Mouse (Mus musculus) megakaryocyte-erythroid progenitor cell, adult 5-6 weeks (primary cell): ENCODE data around the gene Capn8. TPM values are rescaled to one million over a fixed set of nuclear protein-coding genes. Genes with fewer than 3 reads are reported as not detected.

Experiments
- ATAC-seq: replicated peaks from 2 replicates; pipeline ENCODE4 v1.8.0; 2016; ENCODE audit warnings: mild to moderate bottlenecking, inconsistent platforms; ENCODE audit not compliant: severe bottlenecking, poor library complexity, low FRiP score, low TSS enrichment
- total RNA-seq, 2 experiments: library from RNA; stranded (forward) in 1 of 2; stranded (reverse) in 1 of 2; fragments of 200-1000, 215-1000 nt in 1 of 2; fragments of >200 nt in 1 of 2; fragmentation: Nextera tagmentation in 1 of 2; gene quantifications; 2 replicates each; pipeline ENCODE4 v1.2.3; 2014 to 2017

Gene Capn8
- total RNA-seq (2014; fragmentation: Nextera tagmentation) (not detected in 2 replicates), total RNA-seq (2017) (not detected in 2 replicates)

DNA sequence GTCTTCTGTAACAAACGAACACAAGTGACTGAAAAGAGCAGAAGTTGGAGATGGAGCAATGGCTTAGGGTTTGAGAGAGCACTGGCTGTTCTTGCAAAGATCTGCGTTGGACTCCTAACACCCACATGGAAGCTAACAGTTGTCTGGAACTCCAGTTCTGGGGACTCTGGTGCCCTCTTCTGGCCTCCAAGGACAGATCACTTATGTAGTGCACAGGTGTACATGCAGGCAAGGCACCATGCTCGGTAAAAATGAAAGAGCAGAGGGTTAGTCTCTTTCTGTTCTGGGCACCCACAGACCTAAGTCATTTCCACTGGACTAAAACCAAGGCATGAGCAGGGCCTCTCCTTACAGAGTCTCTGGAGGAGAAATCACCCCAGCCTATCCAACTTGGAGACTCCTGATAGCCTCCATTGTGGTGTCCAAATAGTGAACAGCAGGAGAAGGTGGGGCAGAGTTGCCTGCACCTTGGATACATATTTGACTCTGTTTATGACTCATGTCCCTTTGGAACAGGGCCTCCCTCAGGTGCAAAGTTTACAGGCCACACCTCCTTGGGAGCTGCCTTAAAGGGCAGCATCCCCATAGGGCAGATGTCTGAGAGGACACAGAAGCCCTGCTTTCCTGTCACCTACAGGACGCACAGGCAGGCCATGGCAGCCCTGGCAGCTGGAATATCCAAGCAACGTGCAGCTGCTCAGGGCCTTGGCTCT, at the start of gene Capn8:
Gene Capn8 (plus strand): TSS at position 600 of the 713 bp plus-strand sequence.
- ATAC-seq: peak; percentile 76

DNA sequence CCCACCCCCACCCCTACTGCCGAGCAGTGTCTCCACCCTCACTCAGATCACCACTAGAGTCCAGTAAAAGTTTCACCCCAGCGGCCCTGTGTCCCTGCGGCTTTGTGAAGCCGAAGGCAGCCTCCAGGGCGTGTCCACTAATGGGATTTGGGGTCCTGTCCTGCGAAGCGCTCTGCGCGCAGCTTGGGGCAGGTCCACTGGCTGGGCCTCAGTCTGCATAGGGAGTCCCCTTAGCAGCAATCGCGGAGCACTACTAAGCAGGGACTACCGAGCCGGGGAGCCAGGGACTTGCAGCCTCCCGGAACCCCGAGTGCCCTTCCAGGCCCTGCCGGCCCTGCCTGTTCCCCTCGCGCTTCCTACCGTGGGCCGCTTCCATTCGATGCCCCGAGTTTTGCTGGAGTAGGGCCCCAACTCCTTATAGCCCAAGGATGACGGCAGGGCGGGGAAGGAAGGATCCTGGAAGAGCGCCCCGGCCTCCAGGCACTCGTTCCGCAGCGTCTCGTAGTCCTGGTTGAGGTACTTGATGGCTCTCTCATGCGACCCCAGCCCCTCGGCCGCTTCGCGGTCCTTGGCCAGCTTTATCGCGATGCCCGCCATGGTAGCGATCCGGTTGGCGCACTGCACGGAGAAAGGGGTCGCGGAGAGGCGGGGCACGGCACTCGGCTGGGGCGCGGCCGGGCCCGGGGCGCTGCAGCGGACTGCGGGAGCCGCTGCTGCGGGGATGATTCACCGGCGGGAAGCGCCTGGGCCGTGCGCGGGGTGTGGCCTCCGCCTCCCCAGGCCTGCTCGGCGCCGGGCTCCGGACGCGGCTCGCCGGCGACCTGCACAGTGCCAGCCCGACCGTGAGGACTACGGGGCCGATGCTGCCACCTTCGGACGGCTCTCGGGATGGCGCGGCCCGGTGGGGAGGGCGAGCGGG, 47.8 kb upstream of the Capn8 start, which contains the start of gene Capn2:
Gene Capn2 (minus strand): TSS at position 851 of the 919 bp plus-strand sequence.
- peak; percentile 72 for ATAC-seq

DNA sequence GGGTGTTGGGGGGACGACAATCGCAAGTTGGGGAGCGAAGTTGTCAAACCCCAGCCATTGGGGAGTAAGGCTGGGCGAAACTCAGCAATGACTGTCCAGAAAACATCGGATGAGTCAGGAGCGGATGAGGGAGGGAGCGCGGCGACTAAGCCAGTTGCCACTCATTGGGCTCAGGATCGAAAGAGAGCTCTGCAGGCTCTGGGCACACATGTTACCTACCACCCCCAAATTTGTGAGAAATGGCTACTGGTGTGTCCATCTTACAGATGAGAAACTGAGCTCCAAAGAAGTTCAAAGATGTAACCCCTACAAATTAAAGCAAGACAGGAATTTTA, 47.2 kb upstream of the Capn8 start:
- no peak for ATAC-seq

DNA sequence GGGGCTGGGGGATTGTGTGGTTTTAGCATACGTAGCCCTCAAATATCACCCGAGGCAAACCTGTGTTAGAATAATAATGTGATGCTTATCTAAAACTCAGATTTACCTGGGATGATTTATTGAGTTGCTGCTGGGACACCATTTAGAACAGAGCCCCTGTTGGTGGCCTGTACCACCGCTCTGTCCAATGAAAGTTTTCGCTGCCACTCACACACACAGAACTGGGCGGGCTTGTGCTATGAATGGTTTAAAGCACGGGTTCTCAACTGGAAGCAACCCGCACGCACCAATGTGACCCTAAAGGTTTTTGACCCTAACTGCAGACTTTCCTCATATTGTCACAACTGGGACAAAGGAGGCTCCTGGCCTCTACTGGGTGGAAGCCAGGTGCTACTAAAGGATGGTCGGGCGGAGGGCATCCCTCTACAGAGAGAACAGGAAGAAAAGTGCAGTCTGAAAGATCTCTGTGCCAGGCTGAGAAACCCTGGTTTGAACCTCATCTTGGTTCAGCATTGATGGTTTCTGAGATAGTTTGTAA, 46.6 kb upstream of the Capn8 start:
- ATAC-seq: no peak

DNA sequence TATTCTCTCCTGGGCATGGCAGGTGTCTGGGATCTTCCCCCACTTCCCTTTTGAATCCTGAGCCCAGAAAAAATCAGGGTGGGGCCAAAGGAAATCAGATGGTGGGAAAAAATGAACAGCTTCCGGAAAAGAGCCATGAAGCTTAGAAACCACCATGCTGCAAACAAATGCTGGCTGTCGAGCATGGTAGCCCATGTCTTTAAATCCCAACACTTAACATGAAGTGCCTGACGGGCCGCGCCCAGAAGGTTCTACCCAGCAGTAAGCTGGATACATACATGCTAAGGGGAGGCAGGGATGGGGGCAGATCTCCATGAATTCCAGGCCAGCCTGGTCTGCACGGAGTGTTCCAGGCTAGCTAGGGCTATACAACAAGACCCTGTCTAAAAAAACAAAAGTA, 46.0 kb upstream of the Capn8 start:
- no peak for ATAC-seq

DNA sequence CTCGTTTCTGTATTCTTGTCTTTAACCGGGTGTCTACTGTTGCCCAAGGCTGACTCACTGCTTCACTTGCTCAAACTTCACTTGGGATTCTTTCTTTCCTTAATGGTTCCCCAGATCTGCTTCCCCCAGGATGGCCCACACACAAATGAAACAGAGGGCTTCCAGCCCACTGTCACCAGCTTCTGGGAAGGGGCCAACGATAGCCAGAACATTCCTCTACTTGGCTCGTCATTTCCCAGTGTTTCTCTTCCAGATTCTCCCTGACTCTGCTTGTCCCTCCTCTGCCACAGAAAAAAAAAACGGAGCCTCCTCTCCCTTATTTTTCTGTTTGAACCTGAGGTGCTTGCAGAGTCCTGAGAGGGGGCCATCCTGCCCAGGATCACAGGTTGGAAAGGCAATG, 45.5 kb upstream of the Capn8 start:
- ATAC-seq: no peak

DNA sequence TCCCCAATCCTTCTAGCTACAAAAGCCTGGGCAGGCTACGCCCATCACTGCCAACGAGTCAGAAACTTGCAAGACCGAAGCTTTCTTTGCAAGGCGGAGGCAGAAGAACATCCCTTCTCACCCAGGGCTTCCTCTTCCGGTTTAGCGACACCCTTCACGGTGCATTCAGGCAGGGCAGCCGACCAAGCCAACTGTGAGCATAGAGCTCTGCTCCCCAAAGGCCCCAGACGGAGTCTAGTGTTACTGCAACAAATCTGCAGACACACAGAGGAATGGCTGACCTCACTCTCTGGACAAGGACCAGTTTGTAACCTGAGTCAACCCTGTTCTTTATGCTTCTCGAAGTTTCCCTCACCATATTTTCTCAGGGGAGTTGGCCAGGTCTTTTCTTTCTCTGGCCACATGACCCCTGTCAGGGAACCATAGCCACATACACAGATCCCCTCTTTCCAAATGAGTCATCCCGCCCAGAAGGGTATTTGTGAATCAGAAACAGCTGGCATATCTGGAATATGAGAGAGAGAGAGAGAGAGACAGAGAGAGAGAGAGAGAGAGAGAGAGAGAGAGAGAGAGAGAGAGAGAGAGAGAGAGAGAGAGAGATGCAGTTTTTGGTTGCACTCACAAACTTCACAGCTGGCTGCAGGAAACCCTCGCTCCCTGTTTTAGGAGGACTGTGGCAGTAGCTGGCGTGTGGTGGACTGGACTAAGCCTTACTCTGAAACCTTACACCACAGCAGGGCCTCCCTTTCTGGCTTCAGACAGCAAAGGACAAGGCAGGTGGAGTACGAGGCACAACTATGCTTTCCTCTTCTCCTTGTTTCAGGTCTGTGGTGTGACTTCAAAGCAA, 44.5 kb upstream of the Capn8 start:
- ATAC-seq: no peak; the same call in 1 of the 2 replicates

DNA sequence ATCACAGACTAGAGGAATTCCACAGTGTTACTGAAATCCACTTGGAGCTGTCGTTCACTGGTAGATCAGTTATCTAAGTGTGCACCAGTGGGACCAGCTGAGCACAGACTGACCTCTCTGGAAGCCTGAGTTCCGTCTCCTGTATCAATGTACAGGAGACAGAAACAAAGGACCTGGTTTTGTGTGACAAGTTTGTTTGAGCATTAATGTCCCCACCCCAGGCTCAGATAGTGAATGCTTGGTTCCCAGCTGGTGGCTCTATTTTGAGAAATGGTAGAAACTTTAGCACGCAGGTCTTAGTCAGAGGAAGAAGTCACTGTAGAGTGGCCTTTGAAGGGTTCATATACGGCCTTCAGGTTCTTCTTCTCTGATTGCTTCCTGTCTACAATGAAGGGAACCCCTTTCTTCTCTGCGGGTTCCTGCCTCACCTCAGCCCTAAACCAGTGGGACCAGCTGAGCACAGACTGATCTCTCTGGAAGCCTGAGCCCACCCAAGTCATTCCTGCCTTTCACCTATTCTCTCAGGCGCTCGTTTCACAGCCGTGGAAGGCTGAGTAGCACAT, 43.8 kb upstream of the Capn8 start:
- ATAC-seq: no peak

DNA sequence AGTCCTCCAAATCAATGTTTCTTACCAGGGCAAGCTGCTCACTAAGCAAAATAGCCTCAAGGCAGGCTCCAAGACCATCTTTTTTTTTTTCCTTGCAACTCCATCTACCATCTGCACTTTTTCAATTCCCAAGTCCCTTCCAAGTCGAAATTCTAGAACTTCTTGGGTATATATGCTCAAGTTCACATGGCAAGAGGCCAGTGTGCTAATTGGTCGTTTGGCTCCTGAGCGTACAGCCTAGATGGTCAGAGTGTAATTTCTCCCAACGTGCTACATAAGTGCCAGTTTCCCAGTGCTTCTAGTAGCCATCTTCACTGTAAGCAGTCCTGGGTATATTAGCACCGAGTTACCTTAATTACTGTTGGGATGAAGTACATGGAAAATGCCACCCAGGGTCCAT, 41.8 kb upstream of the Capn8 start:
- ATAC-seq: no peak

DNA sequence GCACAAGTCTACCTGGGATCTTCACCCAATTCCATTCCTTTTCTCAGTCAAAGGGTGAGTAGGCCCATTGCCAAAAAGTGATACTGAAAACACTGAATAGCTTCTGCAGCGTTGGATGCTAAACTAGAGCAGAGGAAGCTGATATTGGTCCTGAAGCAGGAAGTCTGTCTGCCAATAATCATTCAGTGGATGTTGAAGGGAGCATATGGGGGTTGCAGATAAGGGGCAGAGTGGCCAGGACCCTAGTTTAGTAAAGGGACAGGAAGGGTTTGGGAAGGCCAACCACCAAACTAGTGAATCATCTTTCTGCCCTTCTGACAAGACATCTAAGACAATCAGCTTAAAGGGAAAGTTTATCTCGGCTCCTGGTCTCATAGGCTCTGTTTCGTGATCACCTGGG, 41.1 kb upstream of the Capn8 start:
- ATAC-seq: no peak

DNA sequence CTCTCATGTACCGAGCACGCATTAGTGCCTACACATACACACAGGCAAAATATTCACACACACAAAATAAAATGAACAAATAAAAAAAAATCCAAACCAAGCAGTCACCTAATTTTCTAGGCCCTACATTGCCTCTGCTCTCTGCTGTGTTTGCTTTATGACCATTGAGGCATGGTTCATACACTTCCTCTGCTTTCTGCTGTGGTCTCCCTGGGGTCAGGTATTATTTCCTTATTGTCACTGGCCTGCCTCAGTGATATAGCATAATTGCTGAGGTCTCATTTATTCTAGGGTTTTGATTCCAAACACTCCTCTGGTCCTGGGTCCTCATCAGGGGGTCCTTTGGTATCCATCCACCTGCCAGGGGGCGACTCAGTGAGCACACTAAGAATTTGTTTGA, 39.2 kb upstream of the Capn8 start:
- no peak for ATAC-seq

DNA sequence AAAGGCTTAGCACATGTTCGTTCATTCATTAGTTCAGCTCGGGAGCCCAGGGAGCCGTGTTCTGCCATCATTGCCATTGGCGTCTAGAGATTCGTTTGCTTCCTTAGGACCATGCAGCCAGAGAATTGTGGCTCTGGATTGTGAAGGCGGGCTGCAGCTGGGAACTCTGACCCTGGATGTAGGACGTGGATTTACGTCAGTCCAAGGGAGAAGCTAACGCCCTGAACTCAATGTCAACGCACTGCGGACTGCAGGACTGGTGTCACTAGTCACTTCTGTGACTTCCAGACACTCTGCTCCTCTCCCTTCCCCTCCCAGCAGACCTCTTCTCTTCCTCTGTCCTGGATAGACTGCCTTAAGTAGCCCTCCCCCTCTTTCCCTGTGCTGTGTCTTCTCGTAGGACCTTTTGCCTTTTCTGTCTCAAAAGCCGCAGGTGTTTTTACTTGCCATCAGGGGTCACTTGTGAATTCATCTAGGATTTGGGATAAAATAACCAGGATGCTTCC, 37.5 kb upstream of the Capn8 start:
- no peak for ATAC-seq

DNA sequence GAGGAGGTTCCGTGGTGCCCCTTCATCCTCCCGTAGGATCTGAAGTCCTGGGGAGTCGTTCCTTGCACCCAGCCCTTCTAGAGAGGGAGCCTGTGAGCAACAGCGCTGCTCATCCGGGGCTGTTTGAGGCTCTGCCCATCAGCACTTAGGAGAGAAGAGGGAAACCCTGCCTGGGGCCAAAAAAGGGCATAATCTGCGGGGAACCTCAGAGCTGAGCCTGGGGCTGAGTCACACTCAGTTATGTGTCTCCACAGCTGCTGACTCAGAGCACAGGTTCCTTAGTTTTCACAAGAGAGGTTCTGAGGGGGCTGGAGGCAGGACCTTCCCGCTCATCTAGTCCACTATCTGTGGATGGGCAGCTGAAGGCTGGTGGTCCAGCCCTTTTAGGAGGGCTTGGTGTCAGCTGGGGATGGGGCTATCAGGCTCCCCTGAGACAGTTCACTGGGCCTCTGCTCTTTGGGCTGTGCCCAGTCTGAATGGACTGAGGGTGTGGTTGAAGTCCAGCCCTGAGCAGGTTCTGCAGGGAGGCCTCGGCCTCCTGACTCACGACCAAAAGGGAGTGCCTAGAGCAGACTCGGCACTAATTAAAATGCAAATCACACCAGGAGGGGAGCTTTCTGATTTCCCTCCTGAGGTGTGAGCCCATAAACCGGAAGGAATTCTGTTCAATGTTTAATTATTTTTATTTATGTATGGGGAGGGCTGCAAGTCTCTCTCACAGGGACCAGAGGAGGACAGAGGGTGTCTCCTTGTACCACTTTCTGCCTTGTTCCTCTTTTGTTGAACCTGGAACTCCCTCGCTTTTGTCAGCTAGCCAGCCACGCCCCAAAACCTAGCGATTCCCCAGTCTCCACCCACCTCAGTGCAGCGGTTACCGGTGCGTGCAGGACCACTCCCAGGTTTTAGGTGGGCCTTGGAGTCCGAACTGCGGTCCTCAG, 36.6 kb upstream of the Capn8 start:
- peak; percentile 71 for ATAC-seq

DNA sequence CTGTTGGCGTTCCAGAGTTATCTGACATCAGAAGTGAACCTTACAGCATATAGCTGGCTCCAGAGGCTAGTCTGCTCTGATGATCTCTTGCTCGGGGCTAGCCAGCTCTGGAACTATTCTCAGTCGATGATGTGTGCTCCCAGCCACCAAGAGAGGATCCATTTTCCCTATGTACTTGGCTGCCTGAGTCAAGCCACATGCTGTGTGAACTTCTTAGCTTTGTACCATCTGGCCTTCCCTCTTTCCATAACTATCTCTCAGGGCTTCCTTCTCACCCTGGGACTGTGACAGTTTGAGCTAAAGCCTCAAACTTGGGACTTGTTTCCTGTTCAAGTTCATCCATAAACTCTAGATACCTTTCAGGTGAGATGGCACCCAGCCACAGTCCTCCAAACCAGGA, 31.2 kb upstream of the Capn8 start:
- no peak for ATAC-seq

DNA sequence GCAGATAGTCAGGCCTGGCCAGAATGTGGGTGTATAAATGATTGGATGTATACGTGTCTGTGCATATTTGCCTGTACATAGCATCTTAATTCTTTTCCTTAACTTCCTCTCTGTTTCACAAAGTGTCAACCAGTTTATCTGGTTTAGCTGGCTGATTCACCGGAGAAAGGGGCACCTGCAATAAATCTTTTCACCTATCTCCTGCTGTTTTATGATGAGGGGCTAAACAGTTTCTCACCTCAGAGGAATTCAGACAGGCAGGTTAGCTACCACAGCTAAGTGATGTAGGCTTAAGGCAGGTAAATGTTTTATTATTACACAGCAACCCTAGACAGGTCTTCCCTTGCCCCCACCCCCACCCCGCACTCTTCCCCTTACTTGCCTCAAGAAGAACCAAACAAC, 29.7 kb upstream of the Capn8 start:
- ATAC-seq: no peak

DNA sequence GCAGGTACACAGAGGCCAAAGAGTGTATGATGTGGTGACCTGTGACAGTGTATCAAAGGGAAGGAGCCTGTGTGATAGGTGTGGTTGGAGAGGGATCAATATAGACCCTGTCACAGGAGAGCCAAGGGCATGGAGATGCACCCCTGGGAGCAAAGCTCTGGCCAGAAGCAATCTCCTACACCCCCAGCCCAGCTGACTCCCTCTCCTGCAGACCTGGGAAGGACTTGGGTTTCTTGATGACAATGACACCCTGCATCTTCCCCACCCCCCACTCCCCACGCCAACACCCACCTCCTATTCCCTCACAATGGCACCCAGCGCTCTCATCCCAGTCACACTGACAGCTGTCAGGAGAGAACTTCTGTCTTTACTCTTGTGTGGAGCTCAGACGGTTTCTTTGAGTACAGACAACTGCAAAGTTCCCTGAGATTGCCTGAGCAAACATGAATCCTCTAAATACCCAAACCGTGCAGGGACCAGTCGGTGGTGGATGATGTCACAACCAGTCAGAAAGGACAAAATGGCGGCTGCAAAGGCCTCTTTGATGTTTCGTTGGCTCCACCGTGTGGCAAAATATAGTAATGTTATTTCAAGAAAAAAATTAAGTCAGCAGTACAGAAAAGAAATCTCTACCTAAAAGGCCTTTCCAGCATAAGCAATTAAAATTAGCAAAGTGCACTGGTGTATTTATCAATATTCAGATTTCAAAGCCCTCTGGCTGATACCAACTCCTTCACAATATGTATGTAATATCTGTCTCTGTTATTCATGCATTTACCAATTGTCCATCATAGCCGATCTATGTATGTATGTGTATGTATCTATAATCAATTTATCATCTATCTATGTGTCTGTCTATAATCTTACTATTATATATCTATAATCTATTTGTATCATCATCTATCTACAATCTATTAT, 25.5 kb upstream of the Capn8 start:
- ATAC-seq: peak; percentile 92

DNA sequence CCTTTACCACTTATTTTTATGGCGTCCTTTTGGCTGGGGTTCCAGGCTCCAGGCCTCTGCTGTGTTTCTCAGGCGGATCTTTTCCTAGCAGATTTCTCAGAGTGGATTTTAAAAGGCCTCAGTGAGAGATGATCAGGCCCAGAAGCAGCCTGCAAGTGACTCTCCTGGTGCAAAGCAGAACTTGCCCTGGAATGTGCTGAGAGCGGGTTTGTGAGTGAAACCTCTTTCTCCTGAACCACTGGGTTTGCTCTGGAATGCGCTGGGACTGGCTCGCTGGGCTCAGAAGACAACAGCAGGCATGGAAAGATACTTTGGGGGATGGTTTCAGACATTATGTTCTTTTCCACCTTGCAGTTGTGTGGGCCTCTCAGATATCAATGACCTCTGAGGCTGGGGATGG, 22.7 kb upstream of the Capn8 start:
- ATAC-seq: no peak
